Mouse (Mus musculus): Measurements from ENCODE around the gene Adamts1. TPM values are rescaled to one million over a fixed set of nuclear protein-coding genes. Genes with fewer than 3 reads are reported as not detected.

Adamts1 gene
- total RNA-seq (2018; cell fraction: chromatin; rRNA removed) = 10 to 100 TPM in 5 of 26 experiments, 1 to 10 TPM in 9, under 1 TPM in 12; 0.21 to 16.2 (median 1.9) TPM
- 1 to 10 TPM in 12 of 26 experiments, under 1 TPM in 14; 0.22 to 8.4 (median 0.82) TPM for total RNA-seq (2018; cell fraction: cytosol; rRNA removed)
- 10 to 100 TPM in 4 of 26 experiments, 1 to 10 TPM in 14, under 1 TPM in 8; 0.12 to 13.5 (median 2.5) TPM for total RNA-seq (2018; cell fraction: nucleus; rRNA removed)
- 0.88 to 2.5 TPM (median 0.99 TPM) in 3 replicates for polyA plus RNA-seq (2018)

DNA sequence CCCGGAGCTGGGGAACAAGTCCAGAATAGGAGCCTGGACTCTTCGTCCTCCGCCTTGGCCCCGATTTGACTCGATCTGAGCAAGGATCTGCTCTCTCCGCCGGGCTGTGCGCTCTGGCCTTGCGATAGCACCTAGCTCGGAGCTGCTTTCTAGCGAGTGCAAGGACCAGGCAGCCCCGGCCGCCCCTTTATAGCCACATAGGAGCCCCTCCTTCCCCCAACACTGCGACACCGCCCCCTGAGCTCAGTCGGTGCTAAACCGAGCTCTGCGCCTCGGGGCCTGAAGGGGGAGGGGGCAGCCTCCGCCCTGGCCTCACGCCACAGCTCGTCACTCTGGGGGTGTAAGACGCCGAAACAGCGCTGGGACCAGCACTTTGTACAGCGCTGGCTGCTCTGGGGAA is at the start of gene Adamts1:
Adamts1 (minus strand) TSS at position 160 of the 400 bp plus-strand sequence.
- H3K4me3 ChIP-seq (ENCODE audit: inconsistent target) = no peak within 1 kb of the TSS
- no peak within 1 kb of the TSS for H3K27ac ChIP-seq
- H3K79me2 ChIP-seq (ENCODE audit: inconsistent target) = no peaks in the 10 kb centered on the region
- H3K36me3 ChIP-seq (ENCODE audit: inconsistent target) = no peaks in the 10 kb centered on the region
- 1% methylated on average over 25 of the region's 26 CpGs for WGBS (ENCODE audit: missing documents)

DNA sequence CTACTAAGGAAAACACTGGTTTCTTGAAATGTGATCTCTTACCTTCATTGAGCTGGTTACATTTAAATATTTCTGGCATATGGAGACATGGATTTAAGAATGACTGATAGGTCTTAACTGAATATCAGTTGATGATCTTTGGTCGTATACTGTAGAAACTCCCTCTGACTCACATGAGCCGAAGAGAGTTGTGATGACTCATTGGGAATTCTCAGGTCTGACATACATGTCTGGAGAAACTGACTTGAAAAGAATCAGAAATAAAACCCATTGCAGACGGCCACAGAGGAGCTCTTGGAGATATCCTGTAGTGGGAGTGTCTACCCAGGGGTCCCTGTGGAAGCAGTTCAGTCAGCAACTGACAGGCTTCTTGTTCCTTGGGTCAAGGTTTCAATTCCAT is 24.2 kb upstream of the Adamts1 start:
- Histone ChIP-seq H3K4me3 (ENCODE audit: inconsistent target) (no peak overlapping the region), H3K27ac (no peak overlapping the region), H3K79me2 (ENCODE audit: inconsistent target) (no peaks in the 10 kb centered on the region), H3K36me3 (ENCODE audit: inconsistent target) (no peaks in the 10 kb centered on the region)
- 74% methylated on average over 3 of the region's 3 CpGs for WGBS (ENCODE audit: missing documents)

DNA sequence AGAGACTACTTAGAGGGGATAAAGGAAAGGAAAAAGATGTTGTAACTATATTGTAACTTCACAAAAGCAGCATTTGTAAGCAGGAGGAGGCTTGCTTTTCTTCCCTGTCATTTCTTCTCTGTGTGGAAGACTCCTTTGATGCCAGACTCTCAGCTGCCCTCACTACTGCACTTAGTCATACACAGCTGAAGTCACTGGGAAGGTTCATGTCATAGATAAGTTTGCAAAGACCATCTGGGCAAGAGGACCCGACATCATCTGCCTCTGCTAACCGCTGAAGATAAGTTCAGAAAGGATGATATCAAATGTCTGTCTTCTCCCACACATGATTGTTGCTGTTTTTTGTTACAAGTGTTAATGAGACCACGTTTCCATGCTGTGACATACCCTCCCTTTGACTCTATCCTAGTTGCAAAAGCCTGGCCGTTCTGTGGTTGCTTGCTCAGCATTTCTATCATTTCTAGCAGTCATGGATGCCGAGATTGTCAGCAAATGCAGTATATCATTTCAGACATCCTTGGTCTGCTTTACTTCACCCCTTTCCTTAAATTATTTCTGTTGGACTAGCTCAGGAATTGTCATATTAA is 19.5 kb upstream of the Adamts1 start:
- 83% methylated on average over 5 of the region's 5 CpGs for WGBS (ENCODE audit: missing documents)
- no peak overlapping the region for H3K27ac ChIP-seq
- no peak overlapping the region for H3K4me3 ChIP-seq (ENCODE audit: inconsistent target)
- H3K79me2 ChIP-seq (ENCODE audit: inconsistent target) = no peaks in the 10 kb centered on the region
- H3K36me3 ChIP-seq (ENCODE audit: inconsistent target) = no peaks in the 10 kb centered on the region

DNA sequence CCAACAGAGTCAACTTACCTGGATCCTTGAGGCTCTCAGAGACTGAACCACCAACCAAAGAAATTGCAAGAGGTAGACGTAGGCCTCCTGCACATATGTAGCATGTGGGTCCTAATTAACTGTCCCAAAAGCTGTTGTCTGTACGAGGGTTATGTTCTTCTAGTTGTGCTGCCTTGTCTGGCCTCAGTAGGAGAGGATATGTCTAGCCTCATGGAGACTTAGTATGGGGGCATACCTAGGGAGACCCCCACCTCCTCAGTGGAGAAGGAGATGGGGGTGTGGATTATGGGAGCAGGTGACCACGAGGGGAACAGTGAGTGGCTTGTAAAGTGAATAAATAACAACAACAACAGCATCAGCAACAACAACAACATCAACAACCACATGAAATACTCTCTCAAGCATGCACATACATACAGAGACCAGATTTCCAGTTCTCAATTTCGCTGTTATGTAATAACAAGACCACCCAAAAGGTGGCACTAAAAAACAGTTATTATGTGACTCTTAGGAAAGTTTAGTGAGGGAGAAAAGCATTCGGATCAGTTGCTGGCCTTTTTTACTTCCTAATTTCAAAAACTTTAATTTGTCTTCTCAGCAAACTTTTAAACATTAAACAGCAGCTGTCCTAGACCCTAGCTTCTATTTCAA is 17.0 kb upstream of the Adamts1 start:
- Histone ChIP-seq H3K79me2 (ENCODE audit: inconsistent target) (no peaks in the 10 kb centered on the region), H3K36me3 (ENCODE audit: inconsistent target) (no peaks in the 10 kb centered on the region), H3K4me3 (ENCODE audit: inconsistent target) (no peak overlapping the region), H3K27ac (no peak overlapping the region)
- WGBS (ENCODE audit: missing documents) = 49% methylated on average over 5 of the region's 5 CpGs

DNA sequence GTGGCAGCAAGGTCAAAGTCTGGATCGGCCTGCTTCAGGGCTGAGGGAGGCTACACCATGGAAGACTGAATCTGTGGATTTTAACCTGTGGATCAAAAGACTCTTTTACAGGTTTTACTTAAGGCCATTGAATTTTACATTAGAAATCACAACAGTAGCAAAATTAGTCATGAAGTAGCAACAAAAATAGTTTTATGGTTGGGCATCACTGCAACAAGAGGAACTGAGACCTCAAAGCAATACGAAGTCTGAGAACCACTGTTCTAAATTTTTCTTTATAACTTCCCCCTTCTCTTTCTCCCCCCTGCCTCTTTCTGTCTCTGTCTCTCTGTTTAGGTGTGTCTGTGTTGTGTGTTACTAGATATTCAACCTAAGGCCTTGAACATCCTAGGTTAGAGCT is 11.2 kb upstream of the Adamts1 start:
- Histone ChIP-seq H3K4me3 (ENCODE audit: inconsistent target) (no peak overlapping the region), H3K79me2 (ENCODE audit: inconsistent target) (no peaks in the 10 kb centered on the region), H3K36me3 (ENCODE audit: inconsistent target) (no peaks in the 10 kb centered on the region), H3K27ac (no peak overlapping the region)
- 50% methylated on average over 2 of the region's 2 CpGs for WGBS (ENCODE audit: missing documents)

DNA sequence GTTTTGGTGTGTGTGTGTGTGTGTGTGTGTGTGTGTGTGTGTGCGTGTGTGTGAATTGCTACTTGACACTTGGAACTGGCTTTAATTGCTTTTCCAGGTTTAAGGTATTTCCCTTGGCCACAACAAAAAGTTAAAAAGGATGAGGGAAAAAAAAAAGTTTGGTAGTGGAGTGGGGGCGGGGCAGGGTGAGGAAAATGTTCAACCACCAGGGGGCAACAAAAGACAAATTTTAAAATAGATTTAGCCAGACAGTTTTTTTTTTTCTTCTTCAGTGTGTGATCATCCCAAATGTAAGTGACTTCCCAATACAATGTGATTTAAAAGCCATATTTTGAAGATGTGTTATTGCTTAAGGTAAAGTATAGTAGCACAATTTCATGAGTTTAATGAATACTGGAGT is 4.7 kb upstream of the Adamts1 start:
- Histone ChIP-seq H3K36me3 (ENCODE audit: inconsistent target) (no peaks in the 10 kb centered on the region), H3K79me2 (ENCODE audit: inconsistent target) (no peaks in the 10 kb centered on the region), H3K4me3 (ENCODE audit: inconsistent target) (no peak overlapping the region), H3K27ac (no peak overlapping the region)
- 10% methylated on average over 2 of the region's 2 CpGs for WGBS (ENCODE audit: missing documents)

DNA sequence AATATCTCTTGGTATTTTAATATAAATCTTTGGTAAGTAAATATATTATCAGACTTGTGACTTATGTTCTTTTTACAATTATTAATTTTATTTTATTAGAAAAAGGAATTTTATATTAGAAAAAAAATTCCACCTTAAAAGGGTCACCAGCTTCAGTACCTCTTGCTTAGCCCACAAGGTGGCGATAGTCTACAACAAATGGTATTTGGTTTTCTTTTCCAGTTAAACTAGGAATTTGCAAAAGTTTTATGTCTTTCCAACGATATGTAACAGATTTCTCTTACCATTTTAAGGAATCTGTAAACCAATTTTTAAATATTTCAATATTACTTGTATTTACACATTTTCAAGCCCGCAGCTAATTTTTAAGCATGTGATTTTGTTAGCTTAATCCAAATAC is 4.2 kb upstream of the Adamts1 start:
- 29% methylated on average over 2 of the region's 3 CpGs for WGBS (ENCODE audit: missing documents)

DNA sequence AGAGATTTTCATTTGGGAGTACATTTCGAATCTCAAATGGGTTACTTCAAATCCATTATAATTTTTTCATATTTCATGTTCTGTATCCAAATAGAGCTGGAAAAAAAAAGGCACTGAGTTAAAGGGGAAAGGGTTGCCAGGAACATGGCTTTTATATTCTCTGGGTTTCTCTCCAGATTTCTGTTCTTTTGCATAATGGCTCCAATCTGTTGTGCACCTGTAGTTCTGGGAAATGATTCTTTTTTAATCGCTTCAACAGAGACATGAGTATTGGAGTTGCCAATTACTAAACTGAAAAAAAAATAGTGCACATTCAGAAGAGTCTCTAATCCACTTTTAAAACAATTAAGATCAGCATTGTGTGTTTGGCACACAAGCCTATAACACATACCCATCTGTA is 2.7 kb upstream of the Adamts1 start:
- Histone ChIP-seq H3K36me3 (ENCODE audit: inconsistent target) (no peaks in the 10 kb centered on the region), H3K79me2 (ENCODE audit: inconsistent target) (no peaks in the 10 kb centered on the region), H3K27ac (no peak overlapping the region), H3K4me3 (ENCODE audit: inconsistent target) (no peak overlapping the region)
- 72% methylated on average over 2 of the region's 2 CpGs for WGBS (ENCODE audit: missing documents)

More for the DNA sequence above, 4.2 kb upstream of the Adamts1 start:
- H3K27ac ChIP-seq = no peak overlapping the region
- H3K36me3 ChIP-seq (ENCODE audit: inconsistent target) = no peaks in the 10 kb centered on the region
- H3K4me3 ChIP-seq (ENCODE audit: inconsistent target) = no peak overlapping the region
- no peaks in the 10 kb centered on the region for H3K79me2 ChIP-seq (ENCODE audit: inconsistent target)

DNA sequence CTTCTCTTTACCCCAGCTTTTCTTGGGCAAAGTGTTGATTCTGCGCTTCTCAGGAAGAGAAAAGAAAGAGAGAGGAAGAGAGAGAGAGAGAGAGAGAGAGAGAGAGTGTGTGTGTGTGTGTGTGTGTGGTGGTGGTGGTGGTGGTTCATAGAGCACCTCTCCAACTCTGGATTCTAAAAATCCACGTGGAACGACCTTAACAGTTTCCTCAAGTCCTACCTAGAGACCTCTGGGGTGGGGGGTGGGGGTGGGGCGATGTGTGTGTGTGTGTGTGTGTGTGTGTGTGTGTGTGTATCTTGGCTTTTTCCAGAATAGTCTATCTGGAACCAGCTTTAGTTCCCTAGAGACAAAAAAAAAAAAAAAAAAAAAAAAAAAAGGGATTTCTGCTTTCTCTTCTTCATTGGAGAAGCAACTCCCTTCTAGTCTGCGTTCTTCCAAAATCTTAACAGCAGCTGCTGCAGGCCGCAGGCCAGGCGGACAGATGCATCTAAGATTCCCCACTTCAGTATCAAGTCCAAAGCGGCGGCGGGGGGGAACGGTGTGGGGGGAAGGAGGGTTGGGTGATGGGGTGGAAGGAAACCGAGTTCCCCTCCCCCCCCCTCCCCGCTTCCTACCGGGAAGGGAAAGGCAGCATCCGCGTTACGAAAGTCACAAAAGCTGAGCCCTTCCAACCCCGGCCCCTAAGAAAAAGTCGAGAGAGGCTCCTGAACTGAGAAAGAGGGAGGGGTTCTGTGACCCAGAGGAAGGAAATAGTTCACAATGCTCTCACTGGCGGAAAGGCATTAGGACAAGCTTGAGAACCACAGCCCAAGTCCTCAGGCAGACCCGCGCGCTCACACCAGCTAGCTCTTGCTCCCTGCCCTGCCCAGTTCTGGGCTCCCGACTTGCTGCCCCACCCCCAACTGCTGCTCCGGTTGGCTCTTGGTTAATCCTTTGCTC is 969 bp upstream of the Adamts1 start:
- no peak overlapping the region for H3K27ac ChIP-seq
- no peaks in the 10 kb centered on the region for H3K36me3 ChIP-seq (ENCODE audit: inconsistent target)
- no peaks in the 10 kb centered on the region for H3K79me2 ChIP-seq (ENCODE audit: inconsistent target)
- no peak overlapping the region for H3K4me3 ChIP-seq (ENCODE audit: inconsistent target)
- 1% methylated on average over 16 of the region's 25 CpGs for WGBS (ENCODE audit: missing documents)

DNA sequence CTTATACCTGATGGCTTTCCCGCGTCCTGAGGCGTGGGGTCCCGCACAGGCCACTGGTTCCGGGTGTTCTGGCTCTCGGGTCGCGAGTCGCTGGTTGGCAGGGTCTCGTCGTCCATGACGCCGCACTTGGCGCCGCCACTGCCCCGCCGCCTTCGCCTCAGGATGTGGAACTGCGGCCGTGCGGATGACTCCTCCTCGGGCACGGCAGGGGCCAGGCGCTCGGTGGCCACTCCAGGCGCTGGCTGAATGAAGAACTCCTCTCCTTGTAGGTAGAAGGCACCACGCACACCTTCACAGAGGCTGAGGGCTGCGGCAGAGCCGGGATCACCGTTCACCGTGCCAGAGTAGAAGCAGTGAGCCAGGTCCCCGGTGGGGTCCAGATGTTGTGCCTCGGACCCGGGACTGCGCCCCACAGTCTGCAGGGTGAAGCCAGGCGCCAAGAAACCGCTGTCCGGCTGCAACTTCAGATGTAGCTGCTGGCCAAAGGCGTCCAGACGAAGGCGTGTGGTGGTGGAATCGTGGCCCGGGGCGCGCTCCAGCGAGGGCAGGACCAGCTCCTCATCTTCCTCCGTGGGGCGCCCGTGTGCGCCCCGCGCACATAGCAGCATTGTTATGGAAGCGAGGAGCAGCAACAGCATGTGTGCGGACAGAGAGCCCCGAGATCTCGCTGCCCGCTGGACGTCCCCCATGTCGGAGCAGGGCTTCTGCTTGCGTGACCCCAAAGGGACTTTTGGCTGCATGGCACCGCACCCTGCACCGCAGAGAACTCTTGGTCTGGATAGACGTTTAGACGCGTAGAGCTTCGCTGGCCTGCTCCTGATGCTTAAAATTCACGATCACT is 722 bp downstream of the Adamts1 start:
- Histone ChIP-seq H3K4me3 (ENCODE audit: inconsistent target) (no peak overlapping the region), H3K27ac (no peak overlapping the region), H3K79me2 (ENCODE audit: inconsistent target) (no peaks in the 10 kb centered on the region), H3K36me3 (ENCODE audit: inconsistent target) (no peaks in the 10 kb centered on the region)
- 1% methylated on average over 66 of the region's 67 CpGs for WGBS (ENCODE audit: missing documents)

DNA sequence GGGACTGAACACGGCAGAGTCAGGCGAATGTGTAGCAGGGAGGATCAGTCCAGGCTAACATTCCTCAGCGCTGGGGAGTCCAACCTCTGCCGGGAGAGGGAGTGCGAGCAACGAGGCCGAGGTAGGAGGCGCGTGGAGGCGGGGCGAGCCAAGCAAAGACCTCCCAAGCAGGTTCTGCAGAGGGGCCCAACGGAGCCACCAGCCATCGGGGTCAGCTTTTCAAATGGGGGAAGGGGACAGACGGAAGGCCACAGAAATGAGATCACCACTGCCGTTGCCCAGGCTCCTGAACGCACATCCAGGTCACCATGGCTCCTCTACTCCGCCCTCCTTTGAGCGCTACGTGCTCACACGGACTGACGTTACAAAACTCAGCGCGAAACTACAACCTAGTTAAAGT is 1.7 kb downstream of the Adamts1 start:
- Histone ChIP-seq H3K36me3 (ENCODE audit: inconsistent target) (no peaks in the 10 kb centered on the region), H3K27ac (no peak overlapping the region), H3K79me2 (ENCODE audit: inconsistent target) (no peaks in the 10 kb centered on the region), H3K4me3 (ENCODE audit: inconsistent target) (no peak overlapping the region)
- 2% methylated on average over 22 of the region's 23 CpGs for WGBS (ENCODE audit: missing documents)

DNA sequence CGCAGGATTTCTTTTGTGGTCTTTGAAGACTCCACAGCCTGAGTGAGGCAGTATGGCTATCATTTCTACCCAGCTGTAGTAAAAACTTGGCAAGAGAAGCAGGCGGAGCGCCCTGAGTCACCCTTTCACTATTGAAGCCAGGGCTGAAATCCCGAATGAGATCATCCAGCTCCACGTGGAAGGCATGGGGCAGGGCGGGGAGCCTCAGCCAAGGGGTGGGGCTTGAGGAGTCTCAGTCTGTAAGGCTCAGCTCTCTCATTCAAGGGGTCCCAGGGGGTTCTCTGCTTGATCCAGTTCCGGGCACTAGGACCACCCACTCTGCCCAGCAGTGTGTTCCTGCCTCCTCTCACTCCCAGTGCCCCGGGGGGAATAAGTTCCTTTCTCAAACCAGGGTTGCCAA is 2.2 kb downstream of the Adamts1 start:
- Histone ChIP-seq H3K4me3 (ENCODE audit: inconsistent target) (no peak overlapping the region), H3K36me3 (ENCODE audit: inconsistent target) (no peaks in the 10 kb centered on the region), H3K27ac (no peak overlapping the region), H3K79me2 (ENCODE audit: inconsistent target) (no peaks in the 10 kb centered on the region)
- 3% methylated on average over 8 of the region's 8 CpGs for WGBS (ENCODE audit: missing documents)

DNA sequence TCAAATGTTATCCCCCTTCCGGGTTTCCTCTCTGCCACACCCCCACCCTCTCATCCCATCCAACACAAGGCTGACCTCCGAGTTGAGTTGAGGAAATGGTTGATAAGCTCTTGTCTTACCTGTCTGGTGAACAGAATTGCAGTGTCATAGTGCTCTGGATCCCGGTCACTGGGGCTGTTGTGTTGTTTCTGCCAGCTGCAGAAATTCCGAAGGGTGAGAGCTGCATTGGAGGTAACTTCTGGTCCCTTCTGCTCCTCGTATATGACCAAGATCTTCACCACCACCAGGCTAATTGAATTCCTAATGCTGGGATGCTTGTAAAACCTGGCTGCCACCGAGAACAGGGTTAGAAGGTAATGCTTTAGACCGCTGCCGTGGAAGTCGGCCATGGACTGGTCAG is 2.9 kb downstream of the Adamts1 start:
- WGBS (ENCODE audit: missing documents) = 76% methylated on average over 9 of the region's 9 CpGs
- Histone ChIP-seq H3K36me3 (ENCODE audit: inconsistent target) (no peaks in the 10 kb centered on the region), H3K79me2 (ENCODE audit: inconsistent target) (no peaks in the 10 kb centered on the region), H3K4me3 (ENCODE audit: inconsistent target) (no peak overlapping the region), H3K27ac (no peak overlapping the region)

DNA sequence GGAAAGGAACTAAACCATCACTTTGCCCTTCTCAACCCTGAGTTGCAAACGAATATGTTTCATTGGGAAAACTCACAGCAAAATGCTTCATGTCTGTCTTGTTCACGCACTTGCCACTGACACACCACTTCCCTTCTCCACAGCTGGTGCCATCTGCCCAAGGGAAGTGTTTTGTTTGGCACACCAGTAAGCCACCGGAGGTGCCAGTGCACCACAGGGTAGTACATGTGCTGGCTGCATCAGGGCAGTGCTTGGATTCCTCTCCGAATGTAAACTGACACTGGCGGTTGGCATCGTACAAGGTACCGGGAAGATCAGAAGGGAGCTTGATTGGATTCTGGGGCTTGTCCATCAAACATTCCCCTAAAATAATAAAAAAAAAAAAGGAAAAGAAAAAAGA is 4.6 kb downstream of the Adamts1 start:
- no peaks in the 10 kb centered on the region for H3K79me2 ChIP-seq (ENCODE audit: inconsistent target)
- WGBS (ENCODE audit: missing documents) = 74% methylated on average over 7 of the region's 7 CpGs
- H3K36me3 ChIP-seq (ENCODE audit: inconsistent target) = no peaks in the 10 kb centered on the region

More for the DNA sequence above, 4.6 kb downstream of the Adamts1 start:
- no peak overlapping the region for H3K27ac ChIP-seq
- no peak overlapping the region for H3K4me3 ChIP-seq (ENCODE audit: inconsistent target)
